Mouse (Mus musculus): ENCODE data around the gene Stard10. TPM values are rescaled to one million over a fixed set of nuclear protein-coding genes. Genes with fewer than 3 reads are reported as not detected.
A peak's percentile ranks its signal among the peaks of the same experiment; 100 is the strongest.

Stard10 gene
- polyA plus RNA-seq, 1 experiment from 2014 or later = 31.3 TPM

- Histone ChIP-seq H3K27ac (ENCODE audit: low read length) (no peak overlapping the region), H3K4me2 (ENCODE audit: low read depth, low read length) (peak overlapping the region; percentile 66), H3K4me1 (ENCODE audit: control insufficient read depth, insufficient read depth, low read length) (peaks cover 22% of the 10 kb centered on the region), H3K36me3 (ENCODE audit: control insufficient read depth, insufficient read depth) (peaks cover 11% of the 10 kb centered on the region), H3K27me3 (ENCODE audit: control insufficient read depth, insufficient read depth, low read length) (no peaks in the 10 kb centered on the region), H3K9me3 (replicated peaks; ENCODE audit: control insufficient read depth, low read length) (no peaks in the 10 kb centered on the region), H3K4me3 (ENCODE audit: low read length) (peak overlapping the region; percentile 35), H3K9ac (ENCODE audit: low read length) (peak overlapping the region; percentile 60)
- 43% methylated on average over 8 of the region's 8 CpGs for WGBS
- no peak for ATAC-seq (replicated peaks; ENCODE audit: extremely low read depth, insufficient read depth, low FRiP score)
Observed at GRCm38 (mm10) chr7:101297023-101297405, 19.9 kb upstream of the Stard10 start.

DNA sequence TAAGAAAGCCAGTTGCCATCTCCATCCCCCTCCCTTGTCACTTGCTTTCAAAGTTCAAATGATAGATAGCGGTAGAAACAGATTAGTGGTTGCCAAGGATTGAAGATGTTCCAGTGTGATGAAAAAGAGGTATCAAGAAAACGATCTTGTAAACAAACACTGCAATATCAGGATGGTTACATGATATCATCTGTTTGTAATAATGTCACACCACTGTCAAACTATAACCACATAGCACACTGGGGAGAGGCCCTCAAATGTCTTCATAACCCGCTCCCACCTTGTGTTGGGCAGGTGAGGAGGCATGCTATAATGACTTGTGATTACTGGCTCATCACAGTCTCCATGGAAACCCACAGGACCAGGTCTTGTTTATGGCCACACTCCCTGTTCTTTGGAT, 18.5 kb upstream of the Stard10 start:
- peaks cover 26% of the 10 kb centered on the region for H3K4me1 ChIP-seq (ENCODE audit: control insufficient read depth, insufficient read depth, low read length)
- no peak overlapping the region for H3K4me3 ChIP-seq (ENCODE audit: low read length)
- peaks cover 5% of the 10 kb centered on the region; the same call in 1 of the 2 replicates for H3K36me3 ChIP-seq (ENCODE audit: control insufficient read depth, insufficient read depth)
- H3K4me2 ChIP-seq (ENCODE audit: low read depth, low read length) = no peak overlapping the region
- H3K27ac ChIP-seq (ENCODE audit: low read length) = no peak overlapping the region
- 82% methylated on average over 3 of the region's 3 CpGs for WGBS
- no peaks in the 10 kb centered on the region for H3K9me3 ChIP-seq (replicated peaks; ENCODE audit: control insufficient read depth, low read length)
- H3K9ac ChIP-seq (ENCODE audit: low read length) = no peak overlapping the region
- H3K27me3 ChIP-seq (ENCODE audit: control insufficient read depth, insufficient read depth, low read length) = no peaks in the 10 kb centered on the region
- no peak for ATAC-seq (replicated peaks; ENCODE audit: extremely low read depth, insufficient read depth, low FRiP score)

- ATAC-seq (replicated peaks; ENCODE audit: extremely low read depth, insufficient read depth, low FRiP score) = peak; percentile 15
- Histone ChIP-seq H3K4me3 (ENCODE audit: low read length) (peak overlapping the region; percentile 75), H3K4me2 (ENCODE audit: low read depth, low read length) (peak overlapping the region; percentile 75), H3K27ac (ENCODE audit: low read length) (peak overlapping the region; percentile 84), H3K36me3 (ENCODE audit: control insufficient read depth, insufficient read depth) (no peaks in the 10 kb centered on the region), H3K27me3 (ENCODE audit: control insufficient read depth, insufficient read depth, low read length) (no peaks in the 10 kb centered on the region), H3K9ac (ENCODE audit: low read length) (peak overlapping the region; percentile 83), H3K4me1 (ENCODE audit: control insufficient read depth, insufficient read depth, low read length) (peaks cover 23% of the 10 kb centered on the region), H3K9me3 (replicated peaks; ENCODE audit: control insufficient read depth, low read length) (no peaks in the 10 kb centered on the region)
- WGBS = under 1% methylated on average over 30 of the region's 30 CpGs
Observed at GRCm38 (mm10) chr7:101301361-101301880, 15.5 kb upstream of the Stard10 start.

- Histone ChIP-seq H3K36me3 (ENCODE audit: control insufficient read depth, insufficient read depth) (no peaks in the 10 kb centered on the region), H3K27me3 (ENCODE audit: control insufficient read depth, insufficient read depth, low read length) (no peaks in the 10 kb centered on the region), H3K9ac (ENCODE audit: low read length) (peak within 1 kb of the TSS; percentile 83), H3K9me3 (replicated peaks; ENCODE audit: control insufficient read depth, low read length) (no peaks in the 10 kb centered on the region), H3K27ac (ENCODE audit: low read length) (peak within 1 kb of the TSS; percentile 84), H3K4me1 (ENCODE audit: control insufficient read depth, insufficient read depth, low read length) (peaks cover 19% of the 10 kb centered on the region), H3K4me2 (ENCODE audit: low read depth, low read length) (peak within 1 kb of the TSS; percentile 75), H3K4me3 (ENCODE audit: low read length) (peak within 1 kb of the TSS; percentile 75)
- ATAC-seq (replicated peaks; ENCODE audit: extremely low read depth, insufficient read depth, low FRiP score) = peak; percentile 97
- under 1% methylated on average over 37 of the region's 39 CpGs for WGBS
Observed at GRCm38 (mm10) chr7:101301881-101302456, 14.9 kb upstream of the Stard10 start, which contains the start of gene Atg16l2. Atg16l2 (minus strand) TSS chr7:101302251.

GRCm38 (mm10) chr7:101302691-101303090, 14.2 kb upstream of the Stard10 start:
- Histone ChIP-seq H3K36me3 (ENCODE audit: control insufficient read depth, insufficient read depth) (no peaks in the 10 kb centered on the region), H3K4me3 (ENCODE audit: low read length) (peak overlapping the region; percentile 75), H3K4me2 (ENCODE audit: low read depth, low read length) (peak overlapping the region; percentile 75), H3K9me3 (replicated peaks; ENCODE audit: control insufficient read depth, low read length) (no peaks in the 10 kb centered on the region), H3K4me1 (ENCODE audit: control insufficient read depth, insufficient read depth, low read length) (peaks cover 15% of the 10 kb centered on the region), H3K27me3 (ENCODE audit: control insufficient read depth, insufficient read depth, low read length) (no peaks in the 10 kb centered on the region), H3K9ac (ENCODE audit: low read length) (peak overlapping the region; percentile 83), H3K27ac (ENCODE audit: low read length) (peak overlapping the region; percentile 84)
- 31% methylated on average over 7 of the region's 7 CpGs for WGBS
- ATAC-seq (replicated peaks; ENCODE audit: extremely low read depth, insufficient read depth, low FRiP score) = no peak

GRCm38 (mm10) chr7:101306841-101307240, 10.0 kb upstream of the Stard10 start:
- ATAC-seq (replicated peaks; ENCODE audit: extremely low read depth, insufficient read depth, low FRiP score) = no peak
- H3K9ac ChIP-seq (ENCODE audit: low read length) = no peak overlapping the region
- H3K27ac ChIP-seq (ENCODE audit: low read length) = no peak overlapping the region
- H3K36me3 ChIP-seq (ENCODE audit: control insufficient read depth, insufficient read depth) = no peaks in the 10 kb centered on the region
- H3K4me3 ChIP-seq (ENCODE audit: low read length) = no peak overlapping the region
- 24% methylated on average over 2 of the region's 2 CpGs for WGBS
- H3K27me3 ChIP-seq (ENCODE audit: control insufficient read depth, insufficient read depth, low read length) = no peaks in the 10 kb centered on the region
- no peak overlapping the region for H3K4me2 ChIP-seq (ENCODE audit: low read depth, low read length)
- peaks cover 12% of the 10 kb centered on the region for H3K4me1 ChIP-seq (ENCODE audit: control insufficient read depth, insufficient read depth, low read length)
- H3K9me3 ChIP-seq (replicated peaks; ENCODE audit: control insufficient read depth, low read length) = no peaks in the 10 kb centered on the region

DNA sequence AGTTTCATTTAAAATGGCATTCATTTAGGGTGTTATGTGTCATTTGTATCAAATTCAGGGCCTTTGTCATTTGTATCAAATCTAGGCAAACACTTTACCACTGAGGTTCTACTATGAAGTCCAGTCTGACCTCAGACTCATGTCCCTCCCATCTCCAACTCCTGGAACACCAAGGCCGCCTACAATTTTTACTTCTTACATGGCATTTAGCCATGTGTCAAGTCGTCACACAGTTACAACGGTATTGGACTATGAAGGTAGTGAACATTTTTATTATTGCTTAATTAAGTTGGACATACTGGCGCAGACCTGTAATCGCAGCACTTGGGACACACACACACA, 6.9 kb upstream of the Stard10 start:
- WGBS = 35% methylated on average over 5 of the region's 5 CpGs
- H3K4me1 ChIP-seq (ENCODE audit: control insufficient read depth, insufficient read depth, low read length) = peaks cover 17% of the 10 kb centered on the region

GRCm38 (mm10) chr7:101310327-101311028, 6.4 kb upstream of the Stard10 start:
- H3K9me3 ChIP-seq (replicated peaks; ENCODE audit: control insufficient read depth, low read length) = no peaks in the 10 kb centered on the region
- H3K27ac ChIP-seq (ENCODE audit: low read length) = peak overlapping the region; percentile 99
- H3K4me3 ChIP-seq (ENCODE audit: low read length) = peak overlapping the region; percentile 65
- H3K27me3 ChIP-seq (ENCODE audit: control insufficient read depth, insufficient read depth, low read length) = no peaks in the 10 kb centered on the region
- peaks cover 17% of the 10 kb centered on the region for H3K4me1 ChIP-seq (ENCODE audit: control insufficient read depth, insufficient read depth, low read length)
- H3K9ac ChIP-seq (ENCODE audit: low read length) = peak overlapping the region; percentile 87
- H3K4me2 ChIP-seq (ENCODE audit: low read depth, low read length) = peak overlapping the region; percentile 68
- WGBS = under 1% methylated on average over 43 of the region's 43 CpGs
- no peaks in the 10 kb centered on the region for H3K36me3 ChIP-seq (ENCODE audit: control insufficient read depth, insufficient read depth)
- peak; percentile 94 for ATAC-seq (replicated peaks; ENCODE audit: extremely low read depth, insufficient read depth, low FRiP score)

More for the DNA sequence above, 6.9 kb upstream of the Stard10 start:
- peak overlapping the region; percentile 87 for H3K9ac ChIP-seq (ENCODE audit: low read length)
- H3K9me3 ChIP-seq (replicated peaks; ENCODE audit: control insufficient read depth, low read length) = no peaks in the 10 kb centered on the region
- peak overlapping the region; percentile 68 for H3K4me2 ChIP-seq (ENCODE audit: low read depth, low read length)
- ATAC-seq (replicated peaks; ENCODE audit: extremely low read depth, insufficient read depth, low FRiP score) = no peak
- H3K27ac ChIP-seq (ENCODE audit: low read length) = peak overlapping the region; percentile 99
- H3K36me3 ChIP-seq (ENCODE audit: control insufficient read depth, insufficient read depth) = no peaks in the 10 kb centered on the region
- H3K27me3 ChIP-seq (ENCODE audit: control insufficient read depth, insufficient read depth, low read length) = no peaks in the 10 kb centered on the region
- peak overlapping the region; percentile 65 for H3K4me3 ChIP-seq (ENCODE audit: low read length)

GRCm38 (mm10) chr7:101311061-101311460, 5.8 kb upstream of the Stard10 start:
- H3K27me3 ChIP-seq (ENCODE audit: control insufficient read depth, insufficient read depth, low read length) = no peaks in the 10 kb centered on the region
- WGBS = 17% methylated on average over 2 of the region's 2 CpGs
- peak overlapping the region; percentile 70 for H3K27ac ChIP-seq (ENCODE audit: low read length)
- peak overlapping the region; percentile 65 for H3K4me3 ChIP-seq (ENCODE audit: low read length)
- H3K9ac ChIP-seq (ENCODE audit: low read length) = peak overlapping the region; percentile 51
- peak overlapping the region; percentile 60 for H3K4me2 ChIP-seq (ENCODE audit: low read depth, low read length)
- no peaks in the 10 kb centered on the region for H3K36me3 ChIP-seq (ENCODE audit: control insufficient read depth, insufficient read depth)
- peaks cover 17% of the 10 kb centered on the region for H3K4me1 ChIP-seq (ENCODE audit: control insufficient read depth, insufficient read depth, low read length)
- ATAC-seq (replicated peaks; ENCODE audit: extremely low read depth, insufficient read depth, low FRiP score) = no peak
- H3K9me3 ChIP-seq (replicated peaks; ENCODE audit: control insufficient read depth, low read length) = no peaks in the 10 kb centered on the region

All from heart, embryonic 16.5 days (tissue).